Mouse (Mus musculus) layer of hippocampus, adult 18-20 months (tissue): Measurements from ENCODE around the gene Fbxw21. TPM values are rescaled to one million over a fixed set of nuclear protein-coding genes. Genes with fewer than 3 reads are reported as not detected.
A peak's percentile ranks its signal among the peaks of the same experiment; 100 is the strongest.

Source experiments
- DNase-seq, 2 experiments: peaks; one replicate each; pipeline ENCODE4 v3.0.0; 2022; ENCODE audit warnings: low spot score in 2 of 2
- total RNA-seq, 2 experiments: library from RNA; stranded (reverse); gene quantifications; 2 replicates each; pipeline ENCODE4 v1.2.3; 2021

Fbxw21 gene
- total RNA-seq, 2 experiments from 2014 or later = not detected

DNA sequence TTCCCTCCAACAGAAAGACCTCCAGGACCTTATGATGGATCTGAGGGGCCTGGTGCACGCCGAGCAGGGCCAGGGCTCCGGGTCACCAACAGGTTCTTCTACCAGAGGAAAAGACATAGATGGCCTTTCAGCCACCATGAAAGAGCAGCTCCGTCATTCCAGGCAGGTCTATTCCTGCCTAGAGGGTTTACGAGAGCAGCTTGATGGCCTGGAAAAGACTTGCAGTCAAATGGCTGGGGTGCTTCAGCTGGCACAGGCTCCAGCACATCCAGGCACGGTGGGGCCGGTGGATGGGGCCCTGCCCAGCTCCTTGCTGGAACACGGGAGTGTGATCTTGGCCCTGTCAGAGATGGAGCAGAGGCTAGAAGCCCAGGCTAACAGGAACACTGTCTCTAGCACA is 70.0 kb downstream of the Fbxw21 start:
- no peak for DNase-seq

DNA sequence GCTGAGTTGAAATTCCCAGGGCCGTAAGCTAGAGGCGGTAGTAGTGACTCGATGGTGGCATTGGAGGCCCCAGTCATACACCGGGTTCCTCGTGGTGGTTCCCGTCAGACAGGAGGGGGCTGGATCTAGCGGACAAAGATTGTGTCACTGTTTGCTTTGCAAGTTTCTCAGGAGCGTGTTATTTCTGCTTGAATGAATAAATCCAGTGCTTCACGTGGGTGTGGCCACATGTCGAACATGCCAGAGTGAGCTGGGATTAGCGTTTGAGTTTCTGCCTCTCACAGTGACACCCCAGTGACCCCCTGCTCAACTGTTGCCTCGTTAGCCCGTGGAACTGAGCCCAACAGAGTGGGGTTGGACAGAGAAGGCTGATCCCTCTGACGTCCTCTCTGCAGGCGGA is 71.4 kb downstream of the Fbxw21 start:
- peak in 1 of 2 experiments; percentile 39 for DNase-seq

Other genes with a start within 250 kb of the Fbxw21 start
- gene Tmem89, start 247.4 kb downstream of the Fbxw21 start, total RNA-seq = not detected
- gene Uqcrc1, start 225.4 kb downstream of the Fbxw21 start, total RNA-seq = 100 to 1,000 TPM; 346 to 356 TPM
- 1 to 10 TPM; 1.9 to 2.3 TPM for gene Col7a1, start 208.5 kb downstream of the Fbxw21 start, total RNA-seq
- under 1 TPM; 0.47 to 0.76 TPM for gene Ucn2, start 176.0 kb downstream of the Fbxw21 start, total RNA-seq
- gene Pfkfb4, start 170.3 kb downstream of the Fbxw21 start, total RNA-seq = 10 to 100 TPM; 12.1 to 17.5 TPM
- gene Shisa5, start 123.5 kb downstream of the Fbxw21 start, total RNA-seq = 10 to 100 TPM; 46.0 to 56.0 TPM
- 10 to 100 TPM; 14.6 to 16.6 TPM for gene Trex1, start 102.3 kb downstream of the Fbxw21 start, total RNA-seq
- gene Atrip, start 87.9 kb downstream of the Fbxw21 start, total RNA-seq = 10 to 100 TPM; 23.7 to 28.0 TPM
- 1 to 10 TPM; 8.7 to 9.3 TPM for gene Ccdc51, start 79.5 kb downstream of the Fbxw21 start, total RNA-seq
- gene Tma7, start 79.5 kb downstream of the Fbxw21 start, total RNA-seq = 100 to 1,000 TPM; 286 to 308 TPM
- gene Plxnb1, start 66.7 kb downstream of the Fbxw21 start, total RNA-seq = 10 to 100 TPM; 70.4 to 76.5 TPM
- not detected for gene Fbxw13, start 33.9 kb upstream of the Fbxw21 start, total RNA-seq
- gene Fbxw20, start 72.7 kb upstream of the Fbxw21 start, total RNA-seq = not detected
- not detected for gene Fbxw14, start 125.6 kb upstream of the Fbxw21 start, total RNA-seq
- not detected for gene Fbxw28, start 177.6 kb upstream of the Fbxw21 start, total RNA-seq
- not detected for gene Fbxw22, start 242.3 kb upstream of the Fbxw21 start, total RNA-seq